Mouse (Mus musculus) MEL (cell line): ENCODE results near the gene Dnajb5.

Experiments
- CHD1 ChIP-seq: IDR thresholded peaks from 2 replicates; pipeline ENCODE4 v1.6.1; 2012; ENCODE audit warnings: low read depth, mild to moderate bottlenecking, inconsistent platforms, low read length, improper control_type of control experiment
- CTCF ChIP-seq, 3 experiments: IDR thresholded peaks in 2 of 3; conservative IDR thresholded peaks in 1 of 3; 2 replicates each; pipeline ENCODE4 v1.5.1; 2011 to 2012; ENCODE audit warnings: low read length in 3 of 3, low read depth in 2 of 3, mild to moderate bottlenecking in 2 of 3, improper control_type of control experiment in 1 of 3, inconsistent platforms in 1 of 3, mixed read lengths in 1 of 3, moderate library complexity in 1 of 3; ENCODE audit not compliant: control insufficient read depth in 1 of 3, insufficient read depth in 1 of 3, poor library complexity in 1 of 3, severe bottlenecking in 1 of 3
- MAFK ChIP-seq: IDR thresholded peaks from 2 replicates; pipeline ENCODE4 v1.6.1; 2011; ENCODE audit warnings: low read depth, mild to moderate bottlenecking, low read length, improper control_type of control experiment, borderline replicate concordance
- MAX ChIP-seq: IDR thresholded peaks from 2 replicates; pipeline ENCODE4 v1.6.1; 2011; ENCODE audit warnings: low read length, improper control_type of control experiment
- MYB ChIP-seq: IDR thresholded peaks from 2 replicates; pipeline ENCODE4 v1.6.1; 2011; ENCODE audit warnings: mild to moderate bottlenecking, low read depth, low read length, improper control_type of control experiment
- NELFE ChIP-seq: IDR thresholded peaks from 2 replicates; pipeline ENCODE4 v1.6.1; 2011; ENCODE audit warnings: low read depth, low read length, improper control_type of control experiment
- NRF1 ChIP-seq: IDR thresholded peaks from 2 replicates; pipeline ENCODE4 v1.6.1; 2014; ENCODE audit warnings: low read depth, mild to moderate bottlenecking, inconsistent platforms, low read length, improper control_type of control experiment, moderate library complexity; ENCODE audit not compliant: poor library complexity, insufficient read depth, severe bottlenecking
- POLR2A ChIP-seq, 2 experiments: IDR thresholded peaks; 2 replicates each; pipeline ENCODE4 v1.6.1; 2011 to 2012; ENCODE audit warnings: low read length in 2 of 2, mild to moderate bottlenecking in 2 of 2, control low read depth in 1 of 2, improper control_type of control experiment in 1 of 2, low read depth in 1 of 2, moderate library complexity in 1 of 2; ENCODE audit not compliant: control insufficient read depth in 1 of 2, insufficient read depth in 1 of 2, poor library complexity in 1 of 2
- TCF12 ChIP-seq: IDR thresholded peaks from 2 replicates; pipeline ENCODE4 v1.6.1; 2014; ENCODE audit warnings: low read depth, mild to moderate bottlenecking, inconsistent platforms, low read length, improper control_type of control experiment, moderate library complexity
- ZNF384 ChIP-seq: IDR thresholded peaks from 2 replicates; pipeline ENCODE4 v1.6.1; 2012; ENCODE audit warnings: low read depth, mild to moderate bottlenecking, inconsistent platforms, low read length, improper control_type of control experiment

GRCm38 (mm10) chr4:42958942-42959341 lies 9.3 kb downstream of the Dnajb5 start:
- TF ChIP-seq TCF12 (no peak), CTCF (IDR thresholded peaks at IDR 0.05 in 2 of 3, conservative IDR thresholded peaks at IDR 0.05 in 1 of 3; ENCODE audit: control insufficient read depth in 1 of 3, insufficient read depth in 1 of 3, low read depth in 2 of 3, low read length in 3 of 3, poor library complexity in 1 of 3, severe bottlenecking in 1 of 3) (no peak), ZNF384 (no peak), MAX (no peak), POLR2A (IDR thresholded peaks at IDR 0.05; ENCODE audit: control insufficient read depth in 1 of 2, insufficient read depth in 1 of 2, low read depth in 1 of 2, low read length in 2 of 2, poor library complexity in 1 of 2) (no peak), MYB (no peak), NELFE (no peak), MAFK (no peak), CHD1 (no peak), NRF1 (no peak)
